Mouse (Mus musculus): ENCODE data around the gene Dkk2. TPM values are rescaled to one million over a fixed set of nuclear protein-coding genes. Genes with fewer than 3 reads are reported as not detected.

The Dkk2 gene
- total RNA-seq (2023) = not detected

GRCm38 (mm10) chr3:132085112-132085822 is at the start of gene Dkk2:
TSS of gene Dkk2 (plus strand) at chr3:132085292.

